Mouse (Mus musculus) liver, embryonic 14.5 days (tissue): Measurements from ENCODE around the gene Fgfr2.

Experiments used
- CTCF ChIP-seq: IDR thresholded peaks from 2 replicates; pipeline ENCODE4 v1.5.1; 2016; ENCODE audit warnings: antibody characterized with exemption, low read depth, control low read depth
- EP300 ChIP-seq: IDR thresholded peaks from 2 replicates; pipeline ENCODE4 v1.6.1; 2016; ENCODE audit warnings: antibody characterized with exemption, low read depth

- TF ChIP-seq CTCF = no peak
- TF ChIP-seq EP300 = no peak
Measured at GRCm38 (mm10) chr7:133109442-133109841, 13.7 kb downstream of the Fgfr2 start.
